Mouse (Mus musculus) heart, adult 10 weeks (tissue): ENCODE results near the gene Cdc45. TPM values are rescaled to one million over a fixed set of nuclear protein-coding genes. Genes with fewer than 3 reads are reported as not detected.

Source experiments
- polyA plus RNA-seq: library from polyadenylated mRNA; stranded (reverse); fragments of 350-450 nt; fragmentation: Illumina TruSeq; extraction: RNeasy Lipid Tissue Mini Kit (QIAGEN cat#74804); gene quantifications from one replicate; pipeline ENCODE4 v1.2.3, GENCODE M21; 2014; ENCODE audit warnings: low read depth, low replicate concordance

Gene Cdc45
- polyA plus RNA-seq: 4.1 TPM

DNA sequence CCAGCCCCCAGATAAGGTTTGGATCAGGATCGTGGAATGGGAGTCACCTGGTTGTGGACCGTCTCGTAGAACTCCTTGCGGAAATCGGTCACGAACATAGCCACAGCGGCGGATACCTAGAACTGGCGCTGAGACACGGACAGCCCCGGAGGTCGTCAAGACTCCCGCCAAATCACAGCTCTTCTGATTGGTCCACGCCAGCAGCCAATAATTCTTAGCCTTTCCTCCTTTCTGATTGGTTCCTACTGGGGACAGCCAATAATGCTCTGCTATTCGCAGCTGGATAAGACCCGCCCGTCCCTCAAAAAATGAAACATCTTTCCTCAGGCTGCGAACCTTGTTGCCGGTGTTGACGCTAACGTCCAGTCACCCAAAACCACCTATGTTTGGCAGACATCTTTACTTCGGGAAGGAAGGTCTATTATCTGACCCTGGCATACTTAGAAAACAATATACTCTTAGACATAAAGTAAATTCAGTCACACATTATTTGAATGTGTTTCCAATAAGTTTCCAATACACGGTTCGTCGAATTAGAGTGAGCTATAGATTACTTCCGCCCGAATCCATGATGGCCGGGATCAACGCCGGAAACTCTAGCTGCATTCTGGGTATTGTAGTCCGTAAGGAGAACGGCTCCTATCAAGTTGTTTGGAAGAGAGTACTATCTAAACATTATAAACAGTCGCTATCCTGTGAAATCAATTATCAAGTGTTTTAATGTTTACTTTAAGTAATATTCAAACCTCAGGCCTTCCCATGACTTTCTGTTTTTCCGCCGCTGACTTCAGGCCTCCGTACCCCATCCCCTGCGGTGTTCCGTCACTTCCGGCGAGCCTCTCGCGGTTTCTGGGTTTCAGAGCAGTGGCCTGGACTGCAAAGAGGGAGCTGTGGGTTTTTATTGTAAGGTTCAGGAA, at the start of gene Cdc45, which contains the start of gene Ufd1:
Gene Cdc45, minus strand, starts transcription at position 520 of the 917 bp plus-strand sequence.
Gene Ufd1, plus strand, starts transcription at position 312 of the 917 bp plus-strand sequence.

DNA sequence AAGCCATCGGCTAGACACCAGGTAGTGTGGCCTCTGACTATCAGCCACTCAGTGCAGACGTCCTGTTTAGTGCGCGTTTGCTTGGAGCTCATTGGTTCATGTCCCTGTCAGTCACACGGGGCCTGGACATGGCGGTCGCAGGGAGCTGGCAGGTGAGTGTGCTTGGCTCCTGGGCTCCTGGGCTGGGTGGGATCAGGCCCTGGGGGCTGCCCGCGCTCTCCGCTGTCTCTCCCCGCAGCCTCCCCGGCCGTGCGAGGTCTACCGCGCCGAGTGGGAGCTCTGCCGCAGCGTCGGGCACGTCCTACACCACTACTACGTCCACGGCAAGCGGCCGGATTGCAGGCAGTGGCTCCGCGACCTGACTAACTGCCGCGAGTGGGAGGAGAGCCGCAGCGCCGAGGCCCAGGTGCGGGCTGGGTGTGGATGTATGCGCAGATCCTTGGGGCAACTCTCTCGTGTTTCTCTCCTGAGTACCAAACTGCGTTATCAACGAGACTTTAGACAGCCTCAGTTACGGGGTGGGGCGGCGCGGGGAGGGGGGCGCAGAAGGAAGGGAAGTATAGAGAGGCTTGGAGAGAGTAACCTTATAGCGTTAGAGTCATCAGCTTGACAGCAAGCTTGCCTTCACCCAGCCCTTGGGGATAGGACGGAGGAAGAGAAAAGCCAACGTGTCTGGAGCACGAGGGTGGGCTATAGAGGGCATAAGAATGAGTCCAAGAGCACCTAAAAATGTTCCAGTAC, 24.9 kb upstream of the Cdc45 start, which contains the start of the genes 2510002D24Rik and Gm28539:
Gene 2510002D24Rik, plus strand, starts transcription at position 111 of the 741 bp plus-strand sequence.
Gene Gm28539, plus strand, starts transcription at position 117 of the 741 bp plus-strand sequence.

GRCm38 (mm10) chr16:18776556-18777100, 35.2 kb downstream of the Cdc45 start, which contains the start of gene Cldn5:
Cldn5 (plus strand) TSS chr16:18776847.

Other genes with a start within 250 kb of the Cdc45 start
- 0.71 TPM for gene Tbx1, start 221.3 kb downstream of the Cdc45 start, polyA plus RNA-seq
- gene Gp1bb, start 189.6 kb downstream of the Cdc45 start, polyA plus RNA-seq: not detected
- 2.8 TPM for gene Gm49601, start 185.6 kb downstream of the Cdc45 start, polyA plus RNA-seq
- gene Sept5, start 182.0 kb downstream of the Cdc45 start, polyA plus RNA-seq: 5.7 TPM
- 28.2 TPM for gene Cldn5, start 35.1 kb downstream of the Cdc45 start, polyA plus RNA-seq
- 56.4 TPM for gene Ufd1, start 208 bp downstream of the Cdc45 start, polyA plus RNA-seq
- 31.7 TPM for gene 2510002D24Rik, start 24.6 kb upstream of the Cdc45 start, polyA plus RNA-seq
- not detected for gene Gm28539, start 24.6 kb upstream of the Cdc45 start, polyA plus RNA-seq
- 67.6 TPM for gene Mrpl40, start 64.9 kb upstream of the Cdc45 start, polyA plus RNA-seq
- gene Hira, start 65.0 kb upstream of the Cdc45 start, polyA plus RNA-seq: 16.6 TPM